Mouse (Mus musculus) hindbrain, embryonic 10.5 days (tissue): ENCODE measurements at regions not wholly inside any gene's neighbourhood (a gene's known extent, or its start where the extent isn't known, plus 50 kb on each side); places are given as distances from the start of the nearest gene placed in this dataset.

Experiments used
- DNase-seq: peaks from one replicate; pipeline ENCODE4 v3.0.0-alpha.2; 2017; ENCODE audit warnings: low spot score
- H3K27ac ChIP-seq: fragments of 300-500 bp; sonication (generic); 2 replicates; pipeline ENCODE4 v1.5.1; 2016; ENCODE audit warnings: mild to moderate bottlenecking, moderate library complexity
- H3K27me3 ChIP-seq: fragments of 300-500 bp; sonication (generic); 2 replicates; pipeline ENCODE4 v1.6.1; 2016; ENCODE audit warnings: mild to moderate bottlenecking; ENCODE audit not compliant: poor library complexity, insufficient read depth, severe bottlenecking
- H3K36me3 ChIP-seq: fragments of 300-500 bp; sonication (generic); 2 replicates; pipeline ENCODE4 v1.6.1; 2016; ENCODE audit warnings: mild to moderate bottlenecking, moderate library complexity
- H3K4me1 ChIP-seq: fragments of 300-500 bp; sonication (generic); replicated peaks from 2 replicates; pipeline ENCODE4 v1.6.1; 2016; ENCODE audit warnings: mild to moderate bottlenecking
- H3K4me3 ChIP-seq: fragments of 300-500 bp; sonication (generic); 2 replicates; pipeline ENCODE4 v1.5.1; 2016; ENCODE audit warnings: mild to moderate bottlenecking, moderate library complexity
- H3K9me3 ChIP-seq: fragments of 300-500 bp; sonication (generic); 2 replicates; pipeline ENCODE4 v1.6.1; 2016; ENCODE audit warnings: mild to moderate bottlenecking, moderate library complexity
- WGBS: fragments of 180-500 bp; shearing (Covaris S2); methylation state at CpG from one replicate; pipeline ENCODE4 v1.1.7; 2016; 5-methylcytosine and 5-hydroxymethylcytosine counted together
- microRNA counts: library from miRNA; unstranded; fragments of <30 nt; microRNA quantifications from one replicate; lab custom pipeline; 2017

DNA sequence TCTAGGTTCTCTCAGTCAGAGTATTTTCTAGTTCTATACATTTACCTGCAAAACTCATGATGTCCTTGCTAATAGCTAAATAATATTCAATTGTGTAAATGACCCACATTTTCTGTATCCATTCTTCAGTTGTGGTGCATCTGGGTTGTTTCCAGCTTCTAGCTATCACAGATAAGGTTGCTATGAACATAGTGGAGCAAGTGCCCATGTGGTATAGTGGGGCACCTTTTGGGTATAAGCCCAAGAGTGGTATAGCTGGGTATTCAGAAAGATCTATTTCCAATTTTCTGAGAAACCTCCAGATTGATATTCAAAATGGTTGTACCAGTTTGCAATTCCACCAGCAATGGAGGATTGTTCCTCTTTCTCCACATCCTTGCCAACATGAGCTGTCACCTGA, 1835.1 kb upstream of the Lrrc6 start:
- DNase-seq, result no peak
- no peak overlapping the region for H3K27ac ChIP-seq
- peaks cover 7% of the 10 kb centered on the region; the same call in 1 of the 2 replicates for H3K36me3 ChIP-seq
- no peaks in the 10 kb centered on the region for H3K27me3 ChIP-seq
- H3K4me3 ChIP-seq, result no peak overlapping the region
- H3K4me1 ChIP-seq, result no peaks in the 10 kb centered on the region
- no peaks in the 10 kb centered on the region for H3K9me3 ChIP-seq

DNA sequence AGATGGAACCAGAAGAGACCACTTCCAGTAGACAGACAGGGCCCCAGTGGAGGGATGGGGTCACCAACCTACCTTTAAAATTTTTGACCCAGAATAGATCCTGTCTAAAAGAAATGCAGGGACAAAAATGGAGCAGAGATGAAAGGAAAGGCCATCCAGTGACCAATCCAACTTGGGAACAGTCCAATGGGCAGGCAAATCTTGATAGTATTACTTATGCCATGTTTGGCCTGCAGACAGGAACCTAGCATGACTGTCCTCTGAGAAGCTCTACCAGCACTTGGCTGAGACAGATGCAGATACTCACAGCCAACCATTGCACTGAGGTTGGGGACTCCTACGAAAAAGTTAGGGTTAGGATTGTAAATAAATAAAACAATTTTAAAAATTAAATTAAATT, 1815.4 kb upstream of the Lrrc6 start:
- 95% methylated on average over 1 of the region's 1 CpGs for WGBS
- no peak overlapping the region for H3K27ac ChIP-seq

More for the DNA sequence above, 1815.4 kb upstream of the Lrrc6 start:
- Histone ChIP-seq H3K9me3 (no peaks in the 10 kb centered on the region), H3K4me1 (no peaks in the 10 kb centered on the region), H3K4me3 (no peak overlapping the region), H3K27me3 (no peaks in the 10 kb centered on the region), H3K36me3 (no peaks in the 10 kb centered on the region)
- no peak for DNase-seq

MicroRNAs in the stretch of these regions (microRNA counts, 519-probe panel; counts per million panel counts)
- microRNA mmu-miR-30b (lab: Ali Mortazavi, UCI) (1,255 counts per million, percentile 77 among the panel's probes with 10 or more counts), microRNA mmu-miR-30d (lab: Ali Mortazavi, UCI) (1,255 counts per million, percentile 77 among the panel's probes with 10 or more counts)
